Mouse (Mus musculus): Measurements from ENCODE around the gene Sp2. TPM values are rescaled to one million over a fixed set of nuclear protein-coding genes. Genes with fewer than 3 reads are reported as not detected.
A peak's percentile ranks its signal among the peaks of the same experiment; 100 is the strongest.

Gene Sp2
- polyA plus RNA-seq, 1 experiment from 2014 or later, result 15.7 TPM

- no peak overlapping the region for H3K9ac ChIP-seq (ENCODE audit: low read length)
- no peaks in the 10 kb centered on the region for H3K4me1 ChIP-seq (ENCODE audit: control insufficient read depth, insufficient read depth, low read length)
- H3K9me3 ChIP-seq (replicated peaks; ENCODE audit: control insufficient read depth, low read length), result no peaks in the 10 kb centered on the region
- no peak for ATAC-seq (replicated peaks; ENCODE audit: extremely low read depth, insufficient read depth, low FRiP score)
- no peaks in the 10 kb centered on the region for H3K27me3 ChIP-seq (ENCODE audit: control insufficient read depth, insufficient read depth, low read length)
- H3K27ac ChIP-seq (ENCODE audit: low read length), result no peak overlapping the region
- H3K36me3 ChIP-seq (ENCODE audit: control insufficient read depth, insufficient read depth), result peaks cover 41% of the 10 kb centered on the region
- 74% methylated on average over 10 of the region's 10 CpGs for WGBS
- H3K4me2 ChIP-seq (ENCODE audit: low read depth, low read length), result no peak overlapping the region
- H3K4me3 ChIP-seq (ENCODE audit: low read length), result no peak overlapping the region
These were observed 30.3 kb downstream of the Sp2 start for GRCm38 (mm10) chr11:96952426-96952825.

- 98% methylated on average over 3 of the region's 3 CpGs for WGBS
- no peak overlapping the region for H3K9ac ChIP-seq (ENCODE audit: low read length)
- ATAC-seq (replicated peaks; ENCODE audit: extremely low read depth, insufficient read depth, low FRiP score), result no peak
- no peaks in the 10 kb centered on the region for H3K4me1 ChIP-seq (ENCODE audit: control insufficient read depth, insufficient read depth, low read length)
- no peak overlapping the region for H3K4me2 ChIP-seq (ENCODE audit: low read depth, low read length)
- H3K27ac ChIP-seq (ENCODE audit: low read length), result no peak overlapping the region
- H3K9me3 ChIP-seq (replicated peaks; ENCODE audit: control insufficient read depth, low read length), result no peaks in the 10 kb centered on the region
- peaks cover 29% of the 10 kb centered on the region for H3K36me3 ChIP-seq (ENCODE audit: control insufficient read depth, insufficient read depth)
- H3K4me3 ChIP-seq (ENCODE audit: low read length), result no peak overlapping the region
- no peaks in the 10 kb centered on the region for H3K27me3 ChIP-seq (ENCODE audit: control insufficient read depth, insufficient read depth, low read length)
These were observed 32.0 kb downstream of the Sp2 start for GRCm38 (mm10) chr11:96950767-96951166.

- Histone ChIP-seq H3K9ac (ENCODE audit: low read length) (no peak overlapping the region), H3K27me3 (ENCODE audit: control insufficient read depth, insufficient read depth, low read length) (no peaks in the 10 kb centered on the region), H3K4me1 (ENCODE audit: control insufficient read depth, insufficient read depth, low read length) (peaks cover 3% of the 10 kb centered on the region; the same call in 1 of the 2 replicates), H3K4me2 (ENCODE audit: low read depth, low read length) (no peak overlapping the region), H3K36me3 (ENCODE audit: control insufficient read depth, insufficient read depth) (peaks cover 14% of the 10 kb centered on the region), H3K9me3 (replicated peaks; ENCODE audit: control insufficient read depth, low read length) (no peaks in the 10 kb centered on the region), H3K27ac (ENCODE audit: low read length) (no peak overlapping the region), H3K4me3 (ENCODE audit: low read length) (no peak overlapping the region)
- ATAC-seq (replicated peaks; ENCODE audit: extremely low read depth, insufficient read depth, low FRiP score), result no peak
- WGBS, result 71% methylated on average over 4 of the region's 4 CpGs
These were observed 34.9 kb downstream of the Sp2 start for GRCm38 (mm10) chr11:96947849-96948248.

GRCm38 (mm10) chr11:96946498-96946897 is 36.3 kb downstream of the Sp2 start:
- no peak for ATAC-seq (replicated peaks; ENCODE audit: extremely low read depth, insufficient read depth, low FRiP score)
- no peak overlapping the region for H3K4me2 ChIP-seq (ENCODE audit: low read depth, low read length)
- H3K9ac ChIP-seq (ENCODE audit: low read length), result no peak overlapping the region
- peaks cover 3% of the 10 kb centered on the region; the same call in 1 of the 2 replicates for H3K4me1 ChIP-seq (ENCODE audit: control insufficient read depth, insufficient read depth, low read length)
- no peak overlapping the region for H3K4me3 ChIP-seq (ENCODE audit: low read length)
- no peaks in the 10 kb centered on the region for H3K27me3 ChIP-seq (ENCODE audit: control insufficient read depth, insufficient read depth, low read length)
- WGBS, result 79% methylated on average over 9 of the region's 9 CpGs
- peaks cover 9% of the 10 kb centered on the region for H3K36me3 ChIP-seq (ENCODE audit: control insufficient read depth, insufficient read depth)
- no peak overlapping the region for H3K27ac ChIP-seq (ENCODE audit: low read length)
- H3K9me3 ChIP-seq (replicated peaks; ENCODE audit: control insufficient read depth, low read length), result no peaks in the 10 kb centered on the region

GRCm38 (mm10) chr11:96944844-96945580 is 37.7 kb downstream of the Sp2 start:
- H3K4me3 ChIP-seq (ENCODE audit: low read length), result peak overlapping the region; percentile 70
- WGBS, result 70% methylated on average over 14 of the region's 14 CpGs
- H3K9me3 ChIP-seq (replicated peaks; ENCODE audit: control insufficient read depth, low read length), result no peaks in the 10 kb centered on the region
- H3K27me3 ChIP-seq (ENCODE audit: control insufficient read depth, insufficient read depth, low read length), result no peaks in the 10 kb centered on the region
- no peaks in the 10 kb centered on the region for H3K36me3 ChIP-seq (ENCODE audit: control insufficient read depth, insufficient read depth)
- peak overlapping the region; percentile 97 for H3K4me2 ChIP-seq (ENCODE audit: low read depth, low read length)
- H3K4me1 ChIP-seq (ENCODE audit: control insufficient read depth, insufficient read depth, low read length), result peaks cover 3% of the 10 kb centered on the region; the same call in 1 of the 2 replicates
- peak overlapping the region; percentile 75 for H3K9ac ChIP-seq (ENCODE audit: low read length)
- ATAC-seq (replicated peaks; ENCODE audit: extremely low read depth, insufficient read depth, low FRiP score), result no peak
- H3K27ac ChIP-seq (ENCODE audit: low read length), result no peak overlapping the region; the same call in 1 of the 2 replicates

GRCm38 (mm10) chr11:96943746-96944304 is 38.9 kb downstream of the Sp2 start, which contains the start of gene Pnpo:
TSS of gene Pnpo (minus strand) at chr11:96943986.
- peak; percentile 98 for ATAC-seq (replicated peaks; ENCODE audit: extremely low read depth, insufficient read depth, low FRiP score)
- Histone ChIP-seq H3K9me3 (replicated peaks; ENCODE audit: control insufficient read depth, low read length) (no peaks in the 10 kb centered on the region), H3K9ac (ENCODE audit: low read length) (peak within 1 kb of the TSS; percentile 79), H3K36me3 (ENCODE audit: control insufficient read depth, insufficient read depth) (no peaks in the 10 kb centered on the region), H3K27ac (ENCODE audit: low read length) (peak within 1 kb of the TSS; percentile 36), H3K4me2 (ENCODE audit: low read depth, low read length) (peak within 1 kb of the TSS; percentile 97), H3K27me3 (ENCODE audit: control insufficient read depth, insufficient read depth, low read length) (no peaks in the 10 kb centered on the region), H3K4me3 (ENCODE audit: low read length) (peak within 1 kb of the TSS; percentile 70), H3K4me1 (ENCODE audit: control insufficient read depth, insufficient read depth, low read length) (peaks cover 3% of the 10 kb centered on the region; the same call in 1 of the 2 replicates)
- WGBS, result 0% methylated on average over 29 of the region's 29 CpGs

- peaks cover 3% of the 10 kb centered on the region; the same call in 1 of the 2 replicates for H3K4me1 ChIP-seq (ENCODE audit: control insufficient read depth, insufficient read depth, low read length)
- H3K36me3 ChIP-seq (ENCODE audit: control insufficient read depth, insufficient read depth), result no peaks in the 10 kb centered on the region
- no peaks in the 10 kb centered on the region for H3K9me3 ChIP-seq (replicated peaks; ENCODE audit: control insufficient read depth, low read length)
- H3K9ac ChIP-seq (ENCODE audit: low read length), result no peak overlapping the region
- ATAC-seq (replicated peaks; ENCODE audit: extremely low read depth, insufficient read depth, low FRiP score), result no peak
- no peak overlapping the region for H3K27ac ChIP-seq (ENCODE audit: low read length)
- no peak overlapping the region for H3K4me2 ChIP-seq (ENCODE audit: low read depth, low read length)
- 75% methylated on average over 6 of the region's 6 CpGs for WGBS
- no peaks in the 10 kb centered on the region for H3K27me3 ChIP-seq (ENCODE audit: control insufficient read depth, insufficient read depth, low read length)
- H3K4me3 ChIP-seq (ENCODE audit: low read length), result no peak overlapping the region
These were observed 40.7 kb downstream of the Sp2 start for GRCm38 (mm10) chr11:96941989-96942590.

GRCm38 (mm10) chr11:96940578-96941465 is 41.9 kb downstream of the Sp2 start:
- no peak for ATAC-seq (replicated peaks; ENCODE audit: extremely low read depth, insufficient read depth, low FRiP score)
- 69% methylated on average over 16 of the region's 16 CpGs for WGBS

More at GRCm38 (mm10) chr11:96940578-96941465, 41.9 kb downstream of the Sp2 start:
- Histone ChIP-seq H3K27ac (ENCODE audit: low read length) (no peak overlapping the region), H3K4me3 (ENCODE audit: low read length) (no peak overlapping the region), H3K27me3 (ENCODE audit: control insufficient read depth, insufficient read depth, low read length) (no peaks in the 10 kb centered on the region), H3K4me1 (ENCODE audit: control insufficient read depth, insufficient read depth, low read length) (peaks cover 3% of the 10 kb centered on the region; the same call in 1 of the 2 replicates), H3K9ac (ENCODE audit: low read length) (no peak overlapping the region), H3K4me2 (ENCODE audit: low read depth, low read length) (no peak overlapping the region), H3K36me3 (ENCODE audit: control insufficient read depth, insufficient read depth) (no peaks in the 10 kb centered on the region), H3K9me3 (replicated peaks; ENCODE audit: control insufficient read depth, low read length) (no peaks in the 10 kb centered on the region)

All from heart, embryonic 16.5 days (tissue).